Mouse (Mus musculus) MEL (cell line): ENCODE results near the gene Sult1a1.
A peak's percentile ranks its signal among the peaks of the same experiment; 100 is the strongest.
"Not testable (repeated sequence)": the region's sequence is repeated elsewhere in the genome, so short reads cannot be mapped to it uniquely, and the experiment has no call there.

Experiments used
- CTCF ChIP-seq, 3 experiments: IDR thresholded peaks in 2 of 3; conservative IDR thresholded peaks in 1 of 3; 2 replicates each; pipeline ENCODE4 v1.5.1; 2011 to 2012; ENCODE audit warnings: low read length in 3 of 3, low read depth in 2 of 3, mild to moderate bottlenecking in 2 of 3, improper control_type of control experiment in 1 of 3, inconsistent platforms in 1 of 3, mixed read lengths in 1 of 3, moderate library complexity in 1 of 3; ENCODE audit not compliant: control insufficient read depth in 1 of 3, insufficient read depth in 1 of 3, poor library complexity in 1 of 3, severe bottlenecking in 1 of 3
- MAFK ChIP-seq: IDR thresholded peaks from 2 replicates; pipeline ENCODE4 v1.6.1; 2011; ENCODE audit warnings: low read depth, mild to moderate bottlenecking, low read length, improper control_type of control experiment, borderline replicate concordance
- MAX ChIP-seq: IDR thresholded peaks from 2 replicates; pipeline ENCODE4 v1.6.1; 2011; ENCODE audit warnings: low read length, improper control_type of control experiment
- MEF2A ChIP-seq: IDR thresholded peaks from 2 replicates; pipeline ENCODE4 v1.6.1; 2014; ENCODE audit warnings: low read depth, mild to moderate bottlenecking, inconsistent platforms, low read length, improper control_type of control experiment; ENCODE audit not compliant: poor library complexity, insufficient replicate concordance, severe bottlenecking; ENCODE audit errors: extremely low read depth
- TAL1 ChIP-seq: IDR thresholded peaks from 2 replicates; pipeline ENCODE4 v1.6.1; 2012; ENCODE audit warnings: mild to moderate bottlenecking, inconsistent platforms, low read length, moderate library complexity, mixed read lengths
- TCF12 ChIP-seq: IDR thresholded peaks from 2 replicates; pipeline ENCODE4 v1.6.1; 2014; ENCODE audit warnings: low read depth, mild to moderate bottlenecking, inconsistent platforms, low read length, improper control_type of control experiment, moderate library complexity

GRCm38 (mm10) chr7:126643244-126643617 is 33.0 kb downstream of the Sult1a1 start:
- TF ChIP-seq TAL1, MAX, TCF12, MEF2A: not testable (repeated sequence)
- peak; percentile 32 to 62 (median 39); a peak in 5 of 6 replicates for TF ChIP-seq CTCF (IDR thresholded peaks at IDR 0.05 in 2 of 3, conservative IDR thresholded peaks at IDR 0.05 in 1 of 3; ENCODE audit: control insufficient read depth in 1 of 3, insufficient read depth in 1 of 3, low read depth in 2 of 3, low read length in 3 of 3, poor library complexity in 1 of 3, severe bottlenecking in 1 of 3)
- TF ChIP-seq MAFK, result peak; percentile 84; the same call in 1 of the 2 replicates
